Mouse (Mus musculus) erythroblast, embryonic 14.5 days (primary cell): ENCODE data around the gene Eif2ak1. TPM values are rescaled to one million over a fixed set of nuclear protein-coding genes. Genes with fewer than 3 reads are reported as not detected.
"Not testable (repeated sequence)": the region's sequence is repeated elsewhere in the genome, so short reads cannot be mapped to it uniquely, and the experiment has no call there.

Source experiments
- H3K27me3 ChIP-seq: 2 replicates; pipeline ENCODE4 v1.6.1; 2012; ENCODE audit warnings: inconsistent platforms; ENCODE audit not compliant: control insufficient read depth
- H3K36me3 ChIP-seq: 2 replicates; pipeline ENCODE4 v1.6.1; 2012; ENCODE audit warnings: mild to moderate bottlenecking, inconsistent platforms; ENCODE audit not compliant: control insufficient read depth
- H3K4me1 ChIP-seq: 2 replicates; pipeline ENCODE4 v1.6.1; 2012; ENCODE audit warnings: inconsistent platforms; ENCODE audit not compliant: control insufficient read depth
- H3K4me3 ChIP-seq: replicated peaks from 2 replicates; pipeline ENCODE3; 2012; ENCODE audit warnings: moderate library complexity, mild to moderate bottlenecking, inconsistent platforms
- H3K9me3 ChIP-seq: 2 replicates; pipeline ENCODE4 v1.6.1; 2012; ENCODE audit warnings: low read length, inconsistent platforms, mixed read lengths; ENCODE audit not compliant: control insufficient read depth
- GATA1 ChIP-seq: IDR thresholded peaks from 2 replicates; pipeline ENCODE4 v1.6.1; 2012; ENCODE audit warnings: low read length, inconsistent platforms, mixed read lengths
- TAL1 ChIP-seq: IDR thresholded peaks from 3 replicates; pipeline ENCODE4 v1.6.1; 2012; ENCODE audit warnings: low read length, inconsistent platforms, mixed read lengths
- polyA plus RNA-seq: library from polyadenylated mRNA; stranded (reverse); fragments of >175 nt; gene quantifications from 2 replicates; pipeline ENCODE4 v1.2.3, GENCODE M21; 2012

Gene Eif2ak1
- 14.4 and 16.3 TPM in 2 replicates for polyA plus RNA-seq

DNA sequence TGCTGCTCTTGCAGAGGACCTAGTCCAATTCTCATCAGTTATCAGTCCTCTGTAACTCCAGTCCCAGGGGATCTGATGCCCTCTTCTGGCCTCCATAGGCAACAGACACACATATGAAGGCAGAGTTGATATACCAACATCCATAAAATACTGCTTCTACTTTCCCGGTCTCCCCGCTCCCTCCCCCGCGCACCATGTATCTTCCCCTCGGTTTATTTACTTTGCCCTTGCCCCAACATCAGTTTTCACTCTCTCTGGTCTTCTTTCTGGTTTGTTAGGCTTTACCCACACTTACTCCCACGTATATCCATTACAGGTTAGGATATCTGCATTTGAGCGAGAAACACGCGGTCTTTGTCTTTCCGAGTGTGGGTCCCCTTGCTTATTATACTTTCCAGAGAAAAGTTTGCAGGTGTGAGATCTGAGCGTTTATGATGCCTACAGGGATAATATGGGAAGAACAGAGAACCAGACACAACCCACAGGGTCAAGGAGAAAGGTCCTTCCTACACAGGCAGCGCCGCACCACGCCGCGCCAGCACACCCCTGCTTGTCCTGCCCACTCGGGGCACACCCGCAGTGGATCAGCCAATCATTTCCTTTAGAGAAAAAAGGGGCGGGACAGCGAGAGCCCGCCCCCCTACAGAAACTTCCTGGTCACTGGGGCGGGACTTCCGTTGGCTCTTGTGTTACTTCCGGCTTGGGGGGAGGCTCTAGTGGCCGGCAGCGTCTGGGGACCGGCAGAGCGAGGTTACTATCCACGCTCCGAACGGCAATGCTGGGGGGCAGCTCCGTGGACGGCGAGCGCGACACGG is at the start of gene Eif2ak1:
Gene Eif2ak1, plus strand, starts transcription at position 673 of the 815 bp plus-strand sequence.
- no peaks in the 10 kb centered on the region for H3K9me3 ChIP-seq
- H3K4me3 ChIP-seq, result peak within 1 kb of the TSS; percentile 87
- TF ChIP-seq TAL1 (no peak), GATA1 (no peak)
- no peaks in the 10 kb centered on the region; the same call in 1 of the 2 replicates for H3K27me3 ChIP-seq
- H3K36me3 ChIP-seq, result peaks cover 26% of the 10 kb centered on the region
- H3K4me1 ChIP-seq, result peaks cover 53% of the 10 kb centered on the region

DNA sequence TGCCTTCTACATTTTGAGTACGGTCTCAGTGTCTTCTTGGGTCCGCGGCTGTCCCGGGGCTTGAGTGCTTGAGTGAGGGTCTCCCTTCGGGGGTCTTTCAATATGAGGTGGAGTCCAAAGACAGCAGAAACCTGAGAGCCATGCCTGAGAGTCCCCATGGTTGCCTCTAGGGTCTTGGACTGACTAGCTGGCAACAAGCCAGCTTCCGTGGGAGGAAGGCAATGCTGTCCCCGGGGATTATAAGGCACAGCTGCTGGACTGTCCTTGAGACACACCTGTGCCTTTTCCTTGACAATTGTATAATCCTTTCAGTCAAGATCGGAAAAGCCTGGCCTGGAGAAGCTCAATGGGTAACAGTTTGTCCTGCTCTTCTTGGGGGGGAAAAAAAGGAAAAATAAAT is 35.6 kb upstream of the Eif2ak1 start:
- Histone ChIP-seq H3K4me3 (no peak overlapping the region), H3K27me3 (peaks cover 2% of the 10 kb centered on the region; the same call in 1 of the 2 replicates), H3K9me3 (no peaks in the 10 kb centered on the region), H3K4me1 (no peaks in the 10 kb centered on the region), H3K36me3 (no peaks in the 10 kb centered on the region)
- no peak for TF ChIP-seq TAL1
- no peak for TF ChIP-seq GATA1

DNA sequence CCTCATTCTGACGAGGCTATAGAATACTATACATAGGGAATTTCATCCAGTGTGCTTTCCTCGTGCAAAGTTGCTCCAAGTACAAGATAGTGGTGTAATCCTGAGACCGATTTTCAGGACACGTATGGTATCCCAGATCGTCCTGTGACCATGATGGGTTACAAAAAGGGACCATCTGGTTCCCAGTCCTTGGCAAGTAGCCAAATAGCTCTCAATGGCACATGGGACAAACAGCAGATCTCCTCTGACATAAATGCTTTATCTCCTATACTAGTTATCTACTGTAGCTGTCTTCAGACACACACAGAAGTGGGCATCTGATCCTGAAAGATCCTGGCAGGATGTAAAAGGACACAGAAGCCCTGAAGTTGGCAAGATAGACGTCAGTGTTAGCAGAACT is 32.2 kb upstream of the Eif2ak1 start:
- TF ChIP-seq GATA1 (no peak), TAL1 (no peak)
- Histone ChIP-seq H3K9me3 (no peaks in the 10 kb centered on the region), H3K4me3 (no peak overlapping the region), H3K27me3 (peaks cover 2% of the 10 kb centered on the region; the same call in 1 of the 2 replicates), H3K4me1 (no peaks in the 10 kb centered on the region), H3K36me3 (no peaks in the 10 kb centered on the region)

- not testable (repeated sequence) for H3K9me3 ChIP-seq, H3K27me3 ChIP-seq, H3K4me1 ChIP-seq, H3K4me3 ChIP-seq, H3K36me3 ChIP-seq
Measured at GRCm38 (mm10) chr5:143801216-143801615, 16.4 kb upstream of the Eif2ak1 start.

GRCm38 (mm10) chr5:143804056-143804765 is 13.4 kb upstream of the Eif2ak1 start:
- H3K36me3 ChIP-seq, result no peaks in the 10 kb centered on the region
- peaks cover 5% of the 10 kb centered on the region for H3K27me3 ChIP-seq
- H3K4me3 ChIP-seq, result no peak overlapping the region
- no peak for TF ChIP-seq GATA1
- no peak for TF ChIP-seq TAL1
- no peaks in the 10 kb centered on the region for H3K4me1 ChIP-seq
- no peaks in the 10 kb centered on the region for H3K9me3 ChIP-seq

GRCm38 (mm10) chr5:143807268-143807667 is 10.3 kb upstream of the Eif2ak1 start:
- no peaks in the 10 kb centered on the region for H3K9me3 ChIP-seq
- no peaks in the 10 kb centered on the region for H3K36me3 ChIP-seq
- no peaks in the 10 kb centered on the region for H3K4me1 ChIP-seq
- H3K27me3 ChIP-seq, result peaks cover 5% of the 10 kb centered on the region
- no peak overlapping the region for H3K4me3 ChIP-seq
- TF ChIP-seq GATA1, result no peak
- TF ChIP-seq TAL1, result no peak

- Histone ChIP-seq H3K27me3 (peaks cover 5% of the 10 kb centered on the region), H3K4me1 (peaks cover 20% of the 10 kb centered on the region), H3K36me3 (no peaks in the 10 kb centered on the region), H3K9me3 (no peaks in the 10 kb centered on the region), H3K4me3 (no peak overlapping the region)
- TF ChIP-seq TAL1, result no peak
- no peak for TF ChIP-seq GATA1
Measured at GRCm38 (mm10) chr5:143809421-143810090, 8.0 kb upstream of the Eif2ak1 start.

GRCm38 (mm10) chr5:143811653-143812052 is 5.9 kb upstream of the Eif2ak1 start:
- no peaks in the 10 kb centered on the region for H3K9me3 ChIP-seq
- no peak overlapping the region for H3K4me3 ChIP-seq
- H3K36me3 ChIP-seq, result no peaks in the 10 kb centered on the region
- no peak for TF ChIP-seq TAL1
- TF ChIP-seq GATA1, result no peak
- peaks cover 3% of the 10 kb centered on the region for H3K27me3 ChIP-seq
- peaks cover 28% of the 10 kb centered on the region for H3K4me1 ChIP-seq

DNA sequence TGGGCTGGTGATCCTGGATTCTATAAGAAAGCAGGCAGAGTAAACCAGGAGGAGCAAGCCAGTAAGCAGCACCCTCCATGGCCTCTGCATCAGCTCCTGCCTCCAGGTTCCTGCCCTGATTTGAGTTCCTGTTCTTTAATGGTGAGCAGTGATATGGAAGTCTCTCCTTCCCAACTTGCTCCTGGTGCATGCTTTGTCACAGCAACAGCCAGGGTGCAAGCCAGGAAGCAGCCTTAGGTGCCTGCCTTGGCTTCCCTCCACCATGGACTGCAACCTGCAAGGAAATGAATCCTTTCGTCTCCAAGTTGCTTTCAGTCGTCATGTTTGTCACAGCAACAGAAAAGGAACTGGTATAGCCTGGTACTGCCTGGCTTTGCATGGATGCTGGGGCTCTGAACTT is 3.0 kb upstream of the Eif2ak1 start:
- H3K9me3 ChIP-seq, result no peaks in the 10 kb centered on the region
- H3K4me3 ChIP-seq, result no peak overlapping the region
- H3K27me3 ChIP-seq, result no peaks in the 10 kb centered on the region; the same call in 1 of the 2 replicates
- TF ChIP-seq TAL1, result no peak
- TF ChIP-seq GATA1, result no peak
- H3K36me3 ChIP-seq, result peaks cover 8% of the 10 kb centered on the region
- peaks cover 35% of the 10 kb centered on the region for H3K4me1 ChIP-seq
